Mouse (Mus musculus) neural tube, embryonic 15.5 days (tissue): Measurements from ENCODE around the gene Rrnad1. TPM values are rescaled to one million over a fixed set of nuclear protein-coding genes. Genes with fewer than 3 reads are reported as not detected.

Source experiments
- ATAC-seq: fragments of 200-750 bp; cut with Nextera tagmentation; 2 replicates; pipeline ENCODE4 v1.8.0; 2017; ENCODE audit warnings: mild to moderate bottlenecking, moderate TSS enrichment, moderate library complexity; ENCODE audit not compliant: low FRiP score
- H3K27ac ChIP-seq: fragments of 300-500 bp; sonication (generic); replicated peaks from 2 replicates; pipeline ENCODE4 v1.5.1; 2015; ENCODE audit warnings: mild to moderate bottlenecking, inconsistent platforms
- H3K27me3 ChIP-seq: fragments of 300-500 bp; sonication (generic); replicated peaks from 2 replicates; pipeline ENCODE4 v1.6.1; 2015; ENCODE audit warnings: inconsistent platforms
- H3K36me3 ChIP-seq: fragments of 300-500 bp; sonication (generic); 2 replicates; pipeline ENCODE4 v1.6.1; 2015; ENCODE audit warnings: inconsistent platforms
- H3K4me1 ChIP-seq: fragments of 300-500 bp; sonication (generic); 2 replicates; pipeline ENCODE4 v1.6.1; 2015; ENCODE audit warnings: inconsistent platforms
- H3K4me2 ChIP-seq: fragments of 300-500 bp; sonication (generic); 2 replicates; pipeline ENCODE4 v1.6.1; 2015; ENCODE audit warnings: inconsistent platforms, mild to moderate bottlenecking, moderate library complexity
- H3K4me3 ChIP-seq: fragments of 300-500 bp; sonication (generic); replicated peaks from 2 replicates; pipeline ENCODE4 v1.5.1; 2015; ENCODE audit warnings: mild to moderate bottlenecking, inconsistent platforms
- H3K9ac ChIP-seq: fragments of 300-500 bp; sonication (generic); replicated peaks from 2 replicates; pipeline ENCODE4 v1.6.1; 2015; ENCODE audit warnings: mild to moderate bottlenecking, inconsistent platforms
- H3K9me3 ChIP-seq: fragments of 300-500 bp; sonication (generic); replicated peaks from 2 replicates; pipeline ENCODE4 v1.6.1; 2016; ENCODE audit warnings: inconsistent platforms
- WGBS: fragments of 180-500 bp; shearing (Covaris S2); methylation state at CpG from one replicate; pipeline ENCODE4 v1.1.7; 2015; ENCODE audit warnings: mixed read lengths; 5-methylcytosine and 5-hydroxymethylcytosine counted together
- polyA plus RNA-seq: library from polyadenylated mRNA; unstranded; fragments of >200 nt; fragmentation: Nextera tagmentation; extraction: Ambion mirVana; gene quantifications from 2 replicates; pipeline ENCODE4 v1.2.1, GENCODE M21; 2015

Gene Rrnad1
- polyA plus RNA-seq, 1 experiment from 2014 or later = 19.3 TPM

- H3K4me2 ChIP-seq = peak overlapping the region; percentile 97
- H3K27me3 ChIP-seq = peaks cover 9% of the 10 kb centered on the region; the same call in 1 of the 2 replicates
- no peaks in the 10 kb centered on the region for H3K9me3 ChIP-seq
- peak overlapping the region; percentile 58 for H3K4me3 ChIP-seq
- H3K4me1 ChIP-seq = peaks cover 48% of the 10 kb centered on the region
- peak overlapping the region; percentile 39 for H3K27ac ChIP-seq
- WGBS = 0% methylated on average over 21 of the region's 21 CpGs
- no peak for ATAC-seq
- peak overlapping the region; percentile 62; the same call in 1 of the 2 replicates for H3K9ac ChIP-seq
- H3K36me3 ChIP-seq = no peaks in the 10 kb centered on the region
Observed at GRCm38 (mm10) chr3:87970184-87970938, 39.8 kb upstream of the Rrnad1 start.

DNA sequence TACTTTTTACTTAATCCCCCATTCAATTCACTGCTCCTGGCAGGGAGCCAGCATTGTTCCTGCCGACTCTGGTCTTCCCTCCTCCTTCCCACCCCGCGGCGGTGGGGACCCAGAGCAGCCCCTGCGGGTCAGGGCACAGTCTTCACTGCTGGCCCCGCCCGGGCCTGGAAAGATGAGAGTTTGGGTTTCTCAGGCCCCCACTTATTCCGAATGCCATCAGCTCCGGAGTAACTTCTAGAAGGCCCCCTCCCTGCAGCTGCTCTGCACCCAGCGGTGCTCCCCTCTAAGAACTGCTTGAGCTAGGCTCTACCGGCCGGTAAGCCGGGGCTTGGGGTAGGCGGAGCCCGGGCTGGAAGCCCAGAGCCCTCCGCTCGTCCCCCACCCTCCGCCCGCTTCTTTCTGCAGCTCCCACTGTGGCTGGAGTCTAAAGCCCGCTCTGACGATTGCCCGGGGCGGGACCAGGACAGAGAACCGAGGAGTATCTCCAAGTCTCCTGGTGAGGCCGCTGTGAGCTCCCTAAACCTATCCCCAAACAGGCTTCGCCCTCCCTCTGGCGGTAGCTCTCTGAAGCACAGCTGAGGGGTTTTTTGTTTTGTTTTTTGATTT, 30.2 kb upstream of the Rrnad1 start:
- Histone ChIP-seq H3K4me3 (peak overlapping the region; percentile 54), H3K4me1 (peaks cover 13% of the 10 kb centered on the region), H3K9ac (peak overlapping the region; percentile 61), H3K36me3 (no peaks in the 10 kb centered on the region), H3K27ac (peak overlapping the region; percentile 86), H3K4me2 (peak overlapping the region; percentile 86), H3K27me3 (no peaks in the 10 kb centered on the region), H3K9me3 (no peaks in the 10 kb centered on the region)
- peak; percentile 95 for ATAC-seq
- WGBS = 0% methylated on average over 27 of the region's 27 CpGs

DNA sequence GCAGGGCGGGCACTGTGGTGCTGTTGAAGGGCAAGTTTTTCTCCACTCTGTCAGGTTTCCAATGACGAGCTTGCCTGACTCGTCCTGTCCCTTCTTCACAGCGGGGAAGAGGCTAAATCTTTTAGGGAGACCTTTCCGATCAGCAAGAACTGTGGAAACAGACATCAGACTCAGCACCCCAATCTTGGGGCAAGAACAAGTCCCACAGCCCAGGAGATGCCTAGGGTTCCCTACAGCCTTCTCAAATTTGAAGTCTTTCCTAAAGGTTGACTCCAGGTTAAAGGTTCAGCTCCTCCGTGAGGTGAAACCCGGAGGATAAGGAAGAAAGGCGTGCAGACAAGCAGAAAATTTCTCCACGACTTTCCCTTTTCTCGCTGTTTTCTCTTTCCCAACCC, 29.7 kb upstream of the Rrnad1 start:
- peak overlapping the region; percentile 54 for H3K4me3 ChIP-seq
- no peaks in the 10 kb centered on the region for H3K9me3 ChIP-seq
- H3K9ac ChIP-seq = peak overlapping the region; percentile 61
- H3K27me3 ChIP-seq = no peaks in the 10 kb centered on the region
- 6% methylated on average over 10 of the region's 10 CpGs for WGBS
- H3K4me1 ChIP-seq = peaks cover 13% of the 10 kb centered on the region
- ATAC-seq = no peak
- H3K36me3 ChIP-seq = no peaks in the 10 kb centered on the region
- H3K4me2 ChIP-seq = peak overlapping the region; percentile 86
- peak overlapping the region; percentile 86 for H3K27ac ChIP-seq

DNA sequence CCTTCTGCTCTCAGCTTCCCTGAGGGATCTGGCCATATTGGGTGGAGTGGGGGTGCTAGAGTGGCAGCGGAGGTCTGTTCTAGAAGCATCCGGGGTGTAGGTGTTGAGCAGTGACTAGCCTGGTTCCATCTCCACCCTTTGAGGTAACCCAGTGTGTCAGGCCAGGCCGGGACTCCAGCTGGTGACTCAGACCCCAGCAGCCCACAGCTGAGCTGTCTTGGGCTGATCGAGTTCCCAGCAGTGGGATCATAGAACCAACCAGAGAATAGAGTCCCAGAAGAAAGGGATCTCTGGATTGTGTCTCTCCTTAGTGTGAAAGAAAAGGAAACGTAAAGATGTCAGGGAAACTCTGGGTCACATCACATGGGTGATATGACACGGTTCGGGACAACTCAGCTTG, 28.9 kb upstream of the Rrnad1 start:
- Histone ChIP-seq H3K4me2 (no peak overlapping the region), H3K4me3 (no peak overlapping the region), H3K4me1 (peaks cover 13% of the 10 kb centered on the region), H3K27me3 (no peaks in the 10 kb centered on the region), H3K9ac (no peak overlapping the region), H3K9me3 (no peaks in the 10 kb centered on the region), H3K36me3 (no peaks in the 10 kb centered on the region), H3K27ac (no peak overlapping the region)
- WGBS = 44% methylated on average over 7 of the region's 7 CpGs
- ATAC-seq = no peak

DNA sequence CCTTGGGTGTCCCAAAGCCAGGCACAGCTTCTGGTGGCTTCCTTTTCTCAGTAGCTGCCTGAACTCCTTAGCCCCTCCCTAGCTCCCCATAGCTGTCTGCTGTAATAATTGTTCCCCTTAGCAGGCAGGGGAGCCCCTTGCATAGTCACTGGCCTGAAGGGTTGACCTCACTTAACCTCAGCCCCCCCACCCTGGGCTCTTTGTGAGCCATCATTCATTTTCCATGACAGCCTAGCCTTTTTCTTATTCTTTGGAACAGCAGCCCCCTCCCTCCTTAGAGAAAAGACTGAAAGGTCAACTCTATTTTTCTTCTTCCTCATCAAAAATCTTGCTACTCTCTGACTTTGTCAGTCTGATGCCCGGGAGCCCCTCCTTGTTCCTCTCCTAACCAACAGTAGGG, 28.4 kb upstream of the Rrnad1 start:
- no peaks in the 10 kb centered on the region for H3K36me3 ChIP-seq
- H3K4me2 ChIP-seq = no peak overlapping the region
- no peak overlapping the region for H3K9ac ChIP-seq
- H3K9me3 ChIP-seq = no peaks in the 10 kb centered on the region
- H3K4me1 ChIP-seq = peaks cover 13% of the 10 kb centered on the region
- H3K27me3 ChIP-seq = no peaks in the 10 kb centered on the region
- ATAC-seq = no peak
- H3K4me3 ChIP-seq = no peak overlapping the region
- H3K27ac ChIP-seq = no peak overlapping the region
- 20% methylated on average over 1 of the region's 1 CpGs for WGBS

- WGBS = 13% methylated on average over 4 of the region's 4 CpGs
Observed at GRCm38 (mm10) chr3:87958476-87958875, 28.0 kb upstream of the Rrnad1 start.

GRCm38 (mm10) chr3:87958056-87958455, 27.5 kb upstream of the Rrnad1 start:
- H3K27ac ChIP-seq = no peak overlapping the region
- WGBS = 0% methylated on average over 1 of the region's 1 CpGs
- no peak for ATAC-seq

More at GRCm38 (mm10) chr3:87958476-87958875, 28.0 kb upstream of the Rrnad1 start:
- Histone ChIP-seq H3K27me3 (no peaks in the 10 kb centered on the region), H3K4me2 (no peak overlapping the region), H3K27ac (no peak overlapping the region), H3K4me3 (no peak overlapping the region), H3K36me3 (no peaks in the 10 kb centered on the region), H3K9me3 (no peaks in the 10 kb centered on the region), H3K9ac (no peak overlapping the region), H3K4me1 (peaks cover 13% of the 10 kb centered on the region)
- no peak for ATAC-seq

GRCm38 (mm10) chr3:87952440-87952839, 21.9 kb upstream of the Rrnad1 start:
- no peak overlapping the region; the same call in 1 of the 2 replicates for H3K9ac ChIP-seq
- peak; percentile 51; the same call in 1 of the 2 replicates for ATAC-seq
- H3K4me1 ChIP-seq = peaks cover 49% of the 10 kb centered on the region
- 5% methylated on average over 5 of the region's 5 CpGs for WGBS
- H3K36me3 ChIP-seq = no peaks in the 10 kb centered on the region
- H3K27me3 ChIP-seq = no peaks in the 10 kb centered on the region
- H3K4me3 ChIP-seq = peak overlapping the region; percentile 10; the same call in 1 of the 2 replicates
- H3K9me3 ChIP-seq = no peaks in the 10 kb centered on the region
- H3K27ac ChIP-seq = no peak overlapping the region
- H3K4me2 ChIP-seq = peak overlapping the region; percentile 45

More at GRCm38 (mm10) chr3:87958056-87958455, 27.5 kb upstream of the Rrnad1 start:
- Histone ChIP-seq H3K27me3 (no peaks in the 10 kb centered on the region), H3K9ac (no peak overlapping the region), H3K36me3 (no peaks in the 10 kb centered on the region), H3K4me3 (no peak overlapping the region), H3K4me1 (peaks cover 16% of the 10 kb centered on the region), H3K9me3 (no peaks in the 10 kb centered on the region), H3K4me2 (no peak overlapping the region)

- no peak for ATAC-seq
- H3K9ac ChIP-seq = no peak overlapping the region; the same call in 1 of the 2 replicates
- H3K4me3 ChIP-seq = peak overlapping the region; percentile 10; the same call in 1 of the 2 replicates
- H3K27ac ChIP-seq = no peak overlapping the region
- H3K9me3 ChIP-seq = no peaks in the 10 kb centered on the region
- 18% methylated on average over 12 of the region's 12 CpGs for WGBS
- no peaks in the 10 kb centered on the region for H3K27me3 ChIP-seq
- H3K36me3 ChIP-seq = no peaks in the 10 kb centered on the region
- peak overlapping the region; percentile 45 for H3K4me2 ChIP-seq
- H3K4me1 ChIP-seq = peaks cover 54% of the 10 kb centered on the region
Observed at GRCm38 (mm10) chr3:87951946-87952345, 21.4 kb upstream of the Rrnad1 start.

- Histone ChIP-seq H3K27ac (no peak overlapping the region), H3K27me3 (no peaks in the 10 kb centered on the region), H3K4me2 (peak overlapping the region; percentile 82), H3K4me3 (peak overlapping the region; percentile 10; the same call in 1 of the 2 replicates), H3K36me3 (no peaks in the 10 kb centered on the region), H3K9me3 (no peaks in the 10 kb centered on the region), H3K9ac (no peak overlapping the region), H3K4me1 (peaks cover 73% of the 10 kb centered on the region)
- no peak for ATAC-seq
- WGBS = 13% methylated on average over 13 of the region's 13 CpGs
Observed at GRCm38 (mm10) chr3:87949955-87950515, 19.5 kb upstream of the Rrnad1 start.

GRCm38 (mm10) chr3:87949266-87949954, 18.9 kb upstream of the Rrnad1 start:
- no peaks in the 10 kb centered on the region for H3K27me3 ChIP-seq
- no peak overlapping the region for H3K27ac ChIP-seq

More at GRCm38 (mm10) chr3:87949266-87949954, 18.9 kb upstream of the Rrnad1 start:
- H3K9ac ChIP-seq = no peak overlapping the region
- no peaks in the 10 kb centered on the region for H3K36me3 ChIP-seq
- peak overlapping the region; percentile 82 for H3K4me2 ChIP-seq
- peaks cover 79% of the 10 kb centered on the region for H3K4me1 ChIP-seq
- no peak for ATAC-seq
- WGBS = 13% methylated on average over 16 of the region's 16 CpGs
- H3K4me3 ChIP-seq = peak overlapping the region; percentile 35; the same call in 1 of the 2 replicates
- no peaks in the 10 kb centered on the region for H3K9me3 ChIP-seq
